9 mouse cellular contexts compared by ENCODE assay signal in the genomic region with DNA sequence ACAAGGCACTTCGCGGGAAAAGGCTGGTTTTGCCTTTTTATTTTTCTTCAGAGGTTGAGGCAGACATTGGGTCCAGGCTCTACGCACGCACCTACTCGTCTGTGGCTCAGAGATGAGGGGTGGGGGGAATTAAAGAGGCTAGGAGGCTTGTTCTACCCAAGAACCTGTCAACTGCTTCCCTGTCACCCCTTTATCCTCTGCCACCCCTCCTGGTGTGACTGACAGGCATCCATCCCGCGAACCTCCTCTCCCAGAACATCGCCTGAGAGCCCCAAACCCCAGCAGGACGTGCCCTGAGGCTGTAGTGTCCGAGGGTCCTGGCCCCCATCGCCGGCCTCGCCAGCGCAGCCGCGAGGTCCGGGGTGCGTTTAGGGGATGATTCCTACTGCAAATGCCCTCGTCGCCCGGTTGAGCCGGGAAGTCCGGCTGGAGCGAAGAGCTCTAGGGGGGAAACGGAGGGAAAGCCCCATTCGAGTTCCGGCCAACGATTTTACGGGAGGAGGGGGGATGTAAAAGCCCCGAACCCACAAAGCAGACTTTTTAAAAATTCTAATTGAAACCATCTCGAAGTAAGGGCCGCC. TPM values are rescaled to one million over a fixed set of nuclear protein-coding genes. Genes with fewer than 3 reads are reported as not detected.
DNase-seq lines count a peak whose midpoint lies in the region; ATAC-seq and TF ChIP-seq lines count a peak whose summit lies in the region.
"Had no signal": no experiment of that assay in that cellular context is flagged by ENCODE, and none has a peak within 500 bp of the region (broad histone marks: within the 10 kb centered on the region; RNA-seq: fewer than 3 reads in every experiment).

No protein-coding gene starts in this region.

- H3K4me2 ChIP-seq in heart, embryonic 14.5 days (ENCODE audit: low read length): peak overlapping the region; percentile 98

- H3K4me3 ChIP-seq in heart, embryonic 14.5 days (ENCODE audit: control insufficient read depth in 1 of 2, insufficient read depth in 1 of 2, low read depth in 1 of 2, low read length in 2 of 2): peak overlapping the region; percentile 70 to 73
- peak overlapping the region; percentile 94 for H3K4me3 ChIP-seq in megakaryocyte, embryonic 14.5 days (replicated peaks)
- H3K4me3 ChIP-seq in testis, adult 2 months (ENCODE audit: control insufficient read depth, low read depth, low read length): peak overlapping the region; percentile 98

- peak overlapping the region; percentile 82 for H3K9ac ChIP-seq in heart, embryonic 14.5 days (ENCODE audit: low read length)

- H3K9me3 ChIP-seq in heart, embryonic 14.5 days (ENCODE audit: control insufficient read depth, low read length): no peaks in the 10 kb centered on the region
- H3K9me3 ChIP-seq in megakaryocyte, embryonic 14.5 days: no peaks in the 10 kb centered on the region

- WGBS in heart, embryonic 14.5 days: under 1% methylated on average over 32 of the region's 32 CpGs

- no peaks in the 10 kb centered on the region for H3K36me3 ChIP-seq in heart, embryonic 14.5 days (ENCODE audit: control insufficient read depth, insufficient read depth, low read length)
- H3K36me3 ChIP-seq in megakaryocyte, embryonic 14.5 days (replicated peaks; ENCODE audit: low read length): no peaks in the 10 kb centered on the region
- H3K36me3 ChIP-seq in testis, adult 2 months (ENCODE audit: control insufficient read depth, insufficient read depth, low read length): no peaks in the 10 kb centered on the region

- peak; percentile 75 for DNase-seq in kidney, adult 18-20 months
- no peak for DNase-seq in kidney, postnatal 14 days
- DNase-seq in adrenal gland, adult 18-20 months (ENCODE audit: low spot score in 2 of 2): peak; percentile 48 to 60
- peak; percentile 27 to 59 for DNase-seq in kidney, postnatal 25 days

- TF ChIP-seq CTCF in testis, adult 2 months (IDR thresholded peaks at IDR 0.05; ENCODE audit: control insufficient read depth, insufficient read depth, insufficient replicate concordance, low read depth, low read length): no peak

- TF ChIP-seq POLR2A in testis, adult 2 months (IDR thresholded peaks at IDR 0.05; ENCODE audit: control insufficient read depth, low read depth, low read length): no peak

- peaks cover 17 to 33% of the 10 kb centered on the region in 2 experiments for H3K4me1 ChIP-seq in heart, embryonic 14.5 days (ENCODE audit: control insufficient read depth in 2 of 2, insufficient read depth in 2 of 2, low read length in 2 of 2)
- H3K4me1 ChIP-seq in megakaryocyte, embryonic 14.5 days: peaks cover 78% of the 10 kb centered on the region
- peaks cover 26% of the 10 kb centered on the region for H3K4me1 ChIP-seq in testis, adult 2 months (ENCODE audit: control insufficient read depth, insufficient read depth, low read length)

- H3K27me3 ChIP-seq in heart, embryonic 14.5 days (ENCODE audit: control insufficient read depth, insufficient read depth, low read length): no peaks in the 10 kb centered on the region
- H3K27me3 ChIP-seq in megakaryocyte, embryonic 14.5 days (replicated peaks): peaks cover 8% of the 10 kb centered on the region
- no peaks in the 10 kb centered on the region for H3K27me3 ChIP-seq in testis, adult 2 months (ENCODE audit: control insufficient read depth, insufficient read depth, low read length)
- H3K27me3 ChIP-seq: Patski had no signal

- peak overlapping the region; percentile 92 to 94 for H3K27ac ChIP-seq in heart, embryonic 14.5 days (replicated peaks in 1 of 2; ENCODE audit: control insufficient read depth in 1 of 2, insufficient read depth in 1 of 2, low read depth in 2 of 2, low read length in 2 of 2)
- H3K27ac ChIP-seq in testis, adult 2 months (ENCODE audit: control insufficient read depth, insufficient read depth, low read depth, low read length): peak overlapping the region; percentile 98

- ATAC-seq in erythroblast, adult 5-6 weeks (replicated peaks; ENCODE audit: low FRiP score, poor library complexity, severe bottlenecking): peak; percentile 17
- ATAC-seq in heart, embryonic 14.5 days (ENCODE audit: insufficient number of reproducible peaks, insufficient read depth, low FRiP score, low read depth): peak; percentile 10; the same call in 1 of the 2 replicates

RNA-seq across cellular contexts. Expression of a gene that starts 34.5 kb away (rescaled TPM):
- total RNA-seq in adrenal gland, adult 18-20 months (2021): 100 to 1,000 TPM in 1 of 2 experiments, 10 to 100 TPM in 1; 99.8 to 239 TPM
- total RNA-seq in erythroblast, adult 5-6 weeks (2015; ENCODE audit: low replicate concordance): 0.19 and 2.7 TPM in 2 replicates
- total RNA-seq in erythroblast, adult 5-6 weeks (2017; ENCODE audit: low replicate concordance): 1.3 TPM in 2 replicates
- polyA plus RNA-seq in heart, embryonic 14.5 days (2014; fragmentation: Nextera tagmentation; extraction: Ambion mirVana): 5.0 and 6.0 TPM in 2 replicates
- 1.4 and 2.2 TPM in 2 replicates for polyA plus RNA-seq in megakaryocyte, embryonic 14.5 days (2012; ENCODE audit: insufficient read depth, low replicate concordance)
- polyA plus RNA-seq in testis, adult 2 months (2012; rRNA removed): 0.93 and 1.0 TPM in 2 replicates
